Mouse (Mus musculus) left cerebral cortex, postnatal 10 days (tissue): ENCODE data around the gene Atp1a3. TPM values are rescaled to one million over a fixed set of nuclear protein-coding genes. Genes with fewer than 3 reads are reported as not detected.

ENCODE experiments used
- DNase-seq, 2 experiments: peaks; one replicate each; pipeline ENCODE4 v3.0.0; 2021 to 2022; ENCODE audit warnings: low spot score in 2 of 2, mixed read lengths in 1 of 2; ENCODE audit errors: extremely low spot score in 1 of 2
- intact Hi-C: fragments of 180-260 bp; cut with DNase I; formaldehyde crosslinking; loops from one replicate; pipeline ENCODE4 v1.15.1; 2025
- total RNA-seq, 2 experiments: library from RNA; stranded (reverse); gene quantifications; 2 replicates each; pipeline ENCODE4 v1.2.3; 2021

Atp1a3 gene
- total RNA-seq, 2 experiments from 2014 or later = 2,078 to 2,206 TPM

- intact Hi-C loops = no loop called here
- no peak for DNase-seq
Measured at GRCm38 (mm10) chr7:25006586-25007364, 1.0 kb upstream of the Atp1a3 start.

DNA sequence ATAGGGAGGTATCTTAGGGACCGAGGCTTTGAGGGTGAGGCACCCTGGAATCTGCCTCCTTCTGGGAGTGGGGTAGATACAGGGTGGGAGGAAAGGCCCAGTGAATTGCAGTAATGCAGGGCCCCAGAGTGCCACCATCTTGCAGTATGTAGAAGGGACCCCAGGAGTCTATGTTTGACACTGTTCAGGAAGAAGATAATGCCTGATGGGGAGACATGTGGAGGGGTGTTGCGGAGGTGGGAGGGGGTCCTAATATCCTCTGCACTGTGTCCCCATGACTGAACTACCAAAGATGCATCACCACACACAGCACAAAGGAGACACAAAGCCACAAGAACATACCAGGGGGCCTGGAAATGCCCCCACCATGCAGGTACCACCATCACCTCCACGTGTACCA is 413 bp upstream of the Atp1a3 start:
- intact Hi-C loops = no loop called here
- DNase-seq = no peak

- DNase-seq = peak in 1 of 2 experiments; percentile 56
- intact Hi-C loops = no loop called here
Measured at GRCm38 (mm10) chr7:25004806-25005205, 952 bp downstream of the Atp1a3 start.

DNA sequence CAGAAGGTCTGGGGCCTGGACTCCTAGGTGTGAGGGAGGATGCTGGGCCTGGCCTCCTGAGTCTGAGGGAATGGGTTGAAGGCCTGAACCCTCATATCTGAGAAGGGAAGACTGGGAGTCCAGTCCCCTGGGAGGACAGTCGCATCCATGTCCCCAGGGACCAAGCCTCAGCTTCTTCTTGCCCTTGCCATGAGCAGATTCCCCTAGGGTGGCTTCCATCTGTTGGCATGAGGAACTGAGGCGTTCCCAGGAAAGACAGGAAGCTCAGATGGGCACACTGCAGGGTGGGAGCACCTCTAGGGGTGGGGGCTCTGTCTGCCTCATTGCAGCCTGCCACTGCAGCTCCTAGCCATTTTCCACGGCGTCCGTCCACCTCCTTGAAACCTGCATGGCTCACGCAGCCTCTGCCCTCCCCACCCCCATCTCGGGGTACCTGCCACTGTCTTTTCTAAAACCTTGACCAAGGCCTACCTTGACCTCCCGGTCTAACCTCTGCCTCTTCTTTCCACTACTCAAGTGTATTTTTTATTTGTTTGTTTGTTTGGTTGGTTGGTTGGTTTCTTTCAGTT is 1.9 kb downstream of the Atp1a3 start:
- peak in 1 of 2 experiments; percentile 57 for DNase-seq

GRCm38 (mm10) chr7:25003291-25003690 is 2.5 kb downstream of the Atp1a3 start:
- intact Hi-C loops = no loop called here
- DNase-seq = peak in 1 of 2 experiments; percentile 64

More for the DNA sequence above, 1.9 kb downstream of the Atp1a3 start:
- intact Hi-C loops = no loop called here

- intact Hi-C loops = no loop called here
- DNase-seq = no peak
Measured at GRCm38 (mm10) chr7:25000711-25001110, 5.0 kb downstream of the Atp1a3 start.

DNA sequence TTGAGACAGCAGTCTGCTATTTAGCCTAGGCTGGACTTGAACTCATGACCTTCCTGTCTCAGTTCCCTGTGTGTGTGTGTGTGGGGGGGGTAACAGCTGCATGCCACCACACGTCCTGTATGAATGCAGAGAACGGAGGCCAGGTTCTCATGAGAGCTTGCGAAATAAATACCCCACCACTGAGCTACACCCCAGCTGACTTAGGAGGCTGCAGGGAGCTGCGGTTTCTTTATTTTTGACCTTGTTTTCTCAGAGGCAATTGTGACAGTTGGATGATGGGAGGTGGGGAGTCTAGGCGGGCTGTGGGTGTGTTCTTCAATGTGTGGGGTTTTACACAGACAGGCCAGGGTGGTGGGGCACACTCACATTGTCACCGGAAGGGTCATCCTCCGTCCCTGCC is 5.5 kb downstream of the Atp1a3 start:
- intact Hi-C loops = no loop called here
- no peak for DNase-seq

DNA sequence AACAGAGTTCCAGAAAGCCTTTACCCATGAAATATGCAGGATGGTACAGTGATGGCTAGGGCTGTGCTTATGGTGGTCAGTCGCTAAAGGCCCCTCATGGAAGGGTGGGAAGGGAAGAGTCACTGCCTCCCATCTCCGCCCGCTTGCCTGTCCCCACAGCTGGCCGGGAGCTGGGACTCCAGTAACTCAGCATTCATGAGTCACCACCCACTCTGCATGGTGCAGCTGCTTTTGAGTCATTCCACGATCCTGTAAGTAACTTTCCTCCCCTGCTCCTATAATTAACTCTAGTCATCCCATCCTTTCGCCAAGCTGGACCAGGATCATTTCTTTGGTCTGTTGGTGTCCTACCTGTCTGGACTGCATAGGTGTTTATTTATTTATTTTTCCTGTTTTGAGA is 12.7 kb downstream of the Atp1a3 start:
- no peak for DNase-seq
- intact Hi-C loops = no loop called here

DNA sequence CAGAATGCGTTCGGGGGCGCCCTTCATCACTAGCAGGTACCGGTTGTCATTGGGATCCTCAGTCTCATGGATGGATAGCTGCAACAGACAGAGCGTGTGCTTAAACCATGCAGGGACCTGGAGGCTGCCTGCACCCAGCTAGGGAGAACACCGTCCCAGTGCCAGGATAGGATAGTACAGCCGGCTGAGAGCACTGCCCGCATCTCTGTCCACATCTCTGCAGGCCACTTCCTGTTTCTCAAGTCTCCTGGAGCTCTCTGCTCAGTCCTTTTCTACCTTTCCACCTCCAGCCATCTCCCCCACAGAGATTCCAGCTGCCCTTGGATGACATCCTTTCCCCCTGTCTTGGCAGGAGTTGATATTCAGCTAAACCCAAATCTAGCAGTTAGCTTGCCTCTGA is 15.3 kb downstream of the Atp1a3 start:
- no peak for DNase-seq
- intact Hi-C loops = no loop called here

DNA sequence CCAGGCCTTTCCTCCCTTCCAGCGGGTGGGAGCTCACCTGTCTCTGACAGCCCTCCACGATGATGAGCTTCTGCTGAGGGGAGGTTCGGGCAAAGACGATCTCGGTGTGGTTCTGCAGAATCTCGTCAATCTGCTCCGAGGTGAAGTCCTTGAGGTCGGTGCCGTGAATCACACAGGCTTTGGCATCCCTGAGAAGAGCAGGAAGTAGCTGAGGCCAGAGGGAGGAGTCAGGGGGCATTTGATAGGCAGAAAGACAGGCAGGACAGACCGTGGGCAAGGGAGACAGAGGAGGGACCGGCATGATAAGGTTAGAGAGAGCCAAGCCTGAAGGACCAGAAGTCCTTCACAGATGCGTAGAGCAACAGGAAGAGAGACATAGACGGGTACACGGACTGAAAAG is 17.8 kb downstream of the Atp1a3 start:
- intact Hi-C loops = no loop called here
- no peak for DNase-seq

- intact Hi-C loops = no loop called here
- DNase-seq = no peak
Measured at GRCm38 (mm10) chr7:24985799-24986198, 20.0 kb downstream of the Atp1a3 start.

DNA sequence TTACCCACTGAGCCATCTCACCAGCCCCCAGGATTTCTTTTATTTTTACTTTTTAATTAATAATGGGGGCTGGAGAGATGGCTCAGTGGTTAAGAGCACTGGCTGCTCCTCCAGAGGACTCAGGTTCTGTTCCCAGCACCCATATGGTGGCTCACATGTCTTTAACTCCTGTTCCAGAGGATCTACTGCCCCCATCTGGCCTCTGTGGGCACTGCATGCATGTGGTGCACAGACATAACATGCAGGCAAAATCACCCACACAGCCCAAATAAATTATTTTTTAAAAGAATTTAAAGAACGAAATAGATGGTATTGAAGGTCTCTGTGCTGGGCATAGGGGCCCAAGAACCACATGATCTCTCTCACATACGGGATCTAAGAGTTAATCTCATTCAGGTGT is 21.5 kb downstream of the Atp1a3 start:
- intact Hi-C loops = no loop called here

DNA sequence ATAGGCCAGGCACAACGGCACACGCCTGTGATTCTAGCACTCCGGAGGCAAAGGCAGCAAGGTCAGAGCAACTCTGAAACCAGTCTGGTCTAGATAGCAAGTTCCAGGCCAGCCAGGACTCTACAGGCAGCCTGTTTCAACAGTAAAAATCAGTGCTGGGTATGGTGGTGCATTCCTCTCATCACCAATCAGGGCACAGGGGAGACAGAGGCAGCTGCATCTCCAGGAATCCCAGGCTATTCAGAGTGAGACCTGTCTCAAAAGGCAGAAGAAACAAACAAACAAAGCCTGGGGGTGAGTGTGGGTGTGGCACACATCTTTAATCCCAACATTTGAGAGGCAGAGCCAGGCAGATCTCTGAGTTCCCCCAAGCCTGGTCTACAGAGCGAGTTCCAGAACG is 22.4 kb downstream of the Atp1a3 start:
- DNase-seq = no peak
- intact Hi-C loops = no loop called here

More for the DNA sequence above, 21.5 kb downstream of the Atp1a3 start:
- no peak for DNase-seq

DNA sequence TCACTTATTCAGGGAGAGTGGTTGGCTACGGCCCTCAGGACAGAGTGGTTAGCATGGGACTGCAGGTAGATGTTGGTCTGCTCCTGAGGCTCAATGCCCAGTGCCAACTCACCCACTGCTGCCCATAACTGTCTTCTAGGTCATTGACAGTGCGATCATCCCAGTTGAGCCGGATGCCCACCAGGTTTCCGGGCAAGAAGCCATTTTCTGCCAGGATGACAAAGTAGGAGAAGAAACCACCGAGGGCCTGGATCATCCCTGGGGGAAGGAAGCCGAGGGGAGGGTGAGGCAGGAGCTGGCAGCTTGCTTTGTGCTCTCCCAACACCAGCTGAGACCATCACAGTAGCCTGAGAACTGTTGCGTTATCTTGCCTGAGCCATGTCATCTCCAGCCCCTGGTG is 25.3 kb downstream of the Atp1a3 start:
- intact Hi-C loops = no loop called here
- DNase-seq = no peak

DNA sequence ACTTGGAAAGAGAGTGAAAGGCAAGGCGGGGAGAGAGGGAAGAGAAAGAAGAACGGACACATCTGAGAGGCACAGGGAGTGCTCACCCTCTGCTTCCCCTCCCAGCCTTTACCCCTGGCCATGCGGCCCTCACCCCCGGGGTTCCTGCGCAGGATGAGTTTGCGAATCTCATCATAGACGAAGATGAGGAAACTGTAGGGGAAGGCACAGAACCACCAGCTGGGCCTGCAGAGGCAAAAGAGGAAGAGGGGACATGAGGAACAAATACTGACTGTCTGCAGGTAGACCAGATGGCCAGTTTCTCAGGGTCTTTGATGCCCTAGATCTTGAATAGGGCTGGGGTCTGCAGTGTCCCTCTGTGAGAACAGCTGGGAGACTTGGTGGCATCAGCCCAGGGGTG is 27.0 kb downstream of the Atp1a3 start:
- intact Hi-C loops = no loop called here
- DNase-seq = no peak

- intact Hi-C loops = no loop called here
- peak in 1 of 2 experiments; percentile 59 for DNase-seq
Measured at GRCm38 (mm10) chr7:24974893-24975595, 30.7 kb downstream of the Atp1a3 start.

DNA sequence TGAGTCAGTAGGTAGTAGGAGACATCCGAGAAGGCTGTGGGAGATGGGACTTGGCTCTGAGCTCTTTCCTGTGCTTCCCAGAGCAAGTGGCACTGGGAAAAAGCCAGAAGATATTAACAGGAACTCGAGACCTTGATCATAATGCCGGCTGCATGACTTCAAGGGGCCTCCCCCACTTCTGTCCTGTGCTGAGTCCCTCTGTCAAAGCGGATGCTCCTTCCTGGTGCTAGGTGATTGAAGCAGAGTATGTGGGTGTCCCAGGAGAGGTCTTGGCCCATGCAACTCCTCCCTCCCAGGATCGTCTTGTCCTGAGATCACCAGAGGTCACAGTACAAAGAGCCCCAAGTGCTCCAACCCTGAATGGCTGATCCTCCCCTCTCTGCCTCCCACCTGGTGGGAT is 31.9 kb downstream of the Atp1a3 start:
- intact Hi-C loops = no loop called here
- DNase-seq = no peak

GRCm38 (mm10) chr7:24973208-24973607 is 32.5 kb downstream of the Atp1a3 start:
- intact Hi-C loops = no loop called here

GRCm38 (mm10) chr7:24971972-24972893 is 33.5 kb downstream of the Atp1a3 start, which contains the start of gene Rabac1:
Gene Rabac1, minus strand, starts transcription at chr7:24972754.
- peak; percentile 93 to 94 for DNase-seq
- intact Hi-C loops = no loop called here

More at GRCm38 (mm10) chr7:24973208-24973607, 32.5 kb downstream of the Atp1a3 start:
- no peak for DNase-seq
